Mouse (Mus musculus) spleen, postnatal 0 days (tissue): ENCODE measurements around the gene Kat6b. TPM values are rescaled to one million over a fixed set of nuclear protein-coding genes. Genes with fewer than 3 reads are reported as not detected.

ENCODE experiments used
- polyA plus RNA-seq: library from polyadenylated mRNA; unstranded; fragments of >200 nt; fragmentation: Nextera tagmentation; extraction: Ambion mirVana; gene quantifications from 2 replicates; pipeline ENCODE4 v1.2.1, GENCODE M21; 2015

The Kat6b gene
- 3.8 and 4.2 TPM in 2 replicates for polyA plus RNA-seq

DNA sequence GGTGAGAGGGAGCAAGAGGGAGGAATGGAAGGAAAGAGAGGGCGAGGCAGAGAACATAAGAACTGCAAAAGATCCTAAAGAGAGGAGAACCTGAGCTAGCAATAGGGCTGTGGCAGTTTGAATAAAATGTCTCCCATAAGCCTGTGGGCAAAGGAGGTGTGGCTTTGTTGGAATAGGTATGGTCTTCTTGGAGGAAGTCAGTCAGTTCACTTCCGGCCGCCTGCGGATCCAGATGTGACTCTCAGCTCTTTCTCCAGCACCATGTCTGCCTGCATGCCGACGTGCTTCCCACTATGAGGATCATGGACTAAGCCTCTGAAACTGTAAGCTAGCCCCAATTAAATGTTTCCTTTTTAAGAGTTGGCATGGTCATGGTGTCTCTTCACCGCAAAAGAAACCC is at the start of gene Kat6b:
TSS of gene Kat6b (plus strand) at position 204 of the 400 bp plus-strand sequence.

DNA sequence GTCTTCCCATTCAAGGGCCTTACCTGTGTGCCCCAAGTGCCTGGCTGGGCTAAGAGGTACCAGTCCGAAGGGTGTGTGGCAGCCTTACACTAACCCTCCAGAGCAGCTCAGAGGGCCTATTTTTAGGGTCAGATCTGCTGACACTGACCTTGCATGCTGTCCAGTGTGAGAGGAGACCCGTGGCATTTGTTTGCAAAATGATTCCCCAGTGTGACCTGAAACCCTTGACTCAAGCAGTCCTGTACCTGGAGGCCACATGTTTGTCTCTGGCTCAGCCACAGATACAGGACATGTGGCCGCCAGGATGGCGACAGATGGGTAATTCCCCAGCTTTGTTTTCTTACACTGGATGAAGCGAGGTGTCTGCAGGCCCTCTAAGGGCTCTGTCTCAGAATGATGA is 233.3 kb downstream of the Kat6b start, which contains the start of gene Dupd1:
TSS of gene Dupd1 (minus strand) at position 91 of the 400 bp plus-strand sequence.

Other genes starting within 250 kb of the Kat6b start
- not detected in 2 replicates for gene Dupd1, start 233.1 kb downstream of the Kat6b start, polyA plus RNA-seq